Mouse (Mus musculus) ES-Bruce4 (cell line): ENCODE data around the gene Vax2.

Experiments used
- CTCF ChIP-seq: IDR thresholded peaks from one replicate; pipeline ENCODE4 v1.8.1; 2011; ENCODE audit warnings: low read depth, low read length
- POLR2A ChIP-seq: IDR thresholded peaks from one replicate; pipeline ENCODE4 v1.8.1; 2011; ENCODE audit warnings: low read length; ENCODE audit not compliant: insufficient read depth

GRCm38 (mm10) chr6:83738596-83738995, 27.5 kb downstream of the Vax2 start:
- no peak for TF ChIP-seq CTCF
- TF ChIP-seq POLR2A: no peak
